Mouse (Mus musculus) intestine, embryonic 15.5 days (tissue): ENCODE data around the gene Lamb3. TPM values are rescaled to one million over a fixed set of nuclear protein-coding genes. Genes with fewer than 3 reads are reported as not detected.
A peak's percentile ranks its signal among the peaks of the same experiment; 100 is the strongest.
"Not testable (repeated sequence)": the region's sequence is repeated elsewhere in the genome, so short reads cannot be mapped to it uniquely, and the experiment has no call there.

ENCODE experiments used
- ATAC-seq: fragments of 200-750 bp; cut with Nextera tagmentation; 2 replicates; pipeline ENCODE4 v1.8.0; 2017; ENCODE audit warnings: moderate TSS enrichment, moderate library complexity
- H3K27ac ChIP-seq: fragments of 300-500 bp; sonication (generic); 2 replicates; pipeline ENCODE4 v1.5.1; 2015; ENCODE audit warnings: mild to moderate bottlenecking, inconsistent platforms
- H3K27me3 ChIP-seq: fragments of 300-500 bp; sonication (generic); replicated peaks from 2 replicates; pipeline ENCODE4 v1.6.1; 2015; ENCODE audit warnings: inconsistent platforms
- H3K36me3 ChIP-seq: fragments of 300-500 bp; sonication (generic); 2 replicates; pipeline ENCODE4 v1.6.1; 2015; ENCODE audit warnings: inconsistent platforms
- H3K4me1 ChIP-seq: fragments of 300-500 bp; sonication (generic); replicated peaks from 2 replicates; pipeline ENCODE4 v1.6.1; 2015; ENCODE audit warnings: inconsistent platforms
- H3K4me2 ChIP-seq: fragments of 300-500 bp; sonication (generic); replicated peaks from 2 replicates; pipeline ENCODE4 v1.6.1; 2015; ENCODE audit warnings: mild to moderate bottlenecking, inconsistent platforms
- H3K4me3 ChIP-seq: fragments of 300-500 bp; sonication (generic); replicated peaks from 2 replicates; pipeline ENCODE4 v1.5.1; 2015; ENCODE audit warnings: inconsistent platforms
- H3K9ac ChIP-seq: fragments of 300-500 bp; sonication (generic); 2 replicates; pipeline ENCODE4 v1.6.1; 2015; ENCODE audit warnings: inconsistent platforms
- H3K9me3 ChIP-seq: fragments of 300-500 bp; sonication (generic); 2 replicates; pipeline ENCODE4 v1.6.1; 2016; ENCODE audit warnings: inconsistent platforms
- WGBS: fragments of 180-500 bp; shearing (Covaris S2); methylation state at CpG from one replicate; pipeline ENCODE4 v1.1.7; 2015; 5-methylcytosine and 5-hydroxymethylcytosine counted together
- polyA plus RNA-seq: library from polyadenylated mRNA; unstranded; fragments of >200 nt; fragmentation: Nextera tagmentation; extraction: Ambion mirVana; gene quantifications from 2 replicates; pipeline ENCODE4 v1.2.1, GENCODE M21; 2015

Gene Lamb3
- polyA plus RNA-seq, 1 experiment from 2014 or later, result 3.9 TPM

- ATAC-seq, result peak; percentile 92
- Histone ChIP-seq H3K27me3 (0 out of 2 replicates have a peak, but pooled peaks cover 2% of the 10 kb centered on the region), H3K4me1 (peaks cover 15% of the 10 kb centered on the region; the same call in 1 of the 2 replicates), H3K9ac (peak within 1 kb of the TSS; percentile 59), H3K4me2 (peak within 1 kb of the TSS; percentile 81), H3K4me3 (peak within 1 kb of the TSS; percentile 43), H3K36me3 (no peaks in the 10 kb centered on the region), H3K27ac (peak within 1 kb of the TSS; percentile 85), H3K9me3 (no peaks in the 10 kb centered on the region)
- 2% methylated on average over 23 of the region's 23 CpGs for WGBS
These were observed 65.6 kb downstream of the Lamb3 start, which contains the start of gene G0s2 for GRCm38 (mm10) chr1:193272916-193273601. TSS of gene G0s2 (minus strand) at chr1:193273217.

- ATAC-seq, result 0 out of 2 replicates have a peak, but pooled peaks have one; percentile 13
- WGBS, result 78% methylated on average over 8 of the region's 8 CpGs
These were observed 67.0 kb downstream of the Lamb3 start for GRCm38 (mm10) chr1:193274407-193275071.

GRCm38 (mm10) chr1:193278414-193279045 lies 71.0 kb downstream of the Lamb3 start:
- Histone ChIP-seq H3K36me3 (no peaks in the 10 kb centered on the region), H3K9me3 (no peaks in the 10 kb centered on the region), H3K4me1 (no peaks in the 10 kb centered on the region), H3K9ac (no peak overlapping the region), H3K27ac (no peak overlapping the region), H3K27me3 (no peaks in the 10 kb centered on the region), H3K4me2 (no peak overlapping the region), H3K4me3 (no peak overlapping the region)
- ATAC-seq, result no peak
- WGBS, result 51% methylated on average over 6 of the region's 6 CpGs

More at GRCm38 (mm10) chr1:193274407-193275071, 67.0 kb downstream of the Lamb3 start:
- Histone ChIP-seq H3K9ac (no peak overlapping the region), H3K27me3 (no peaks in the 10 kb centered on the region), H3K4me2 (no peak overlapping the region), H3K4me3 (no peak overlapping the region), H3K27ac (no peak overlapping the region), H3K9me3 (no peaks in the 10 kb centered on the region), H3K4me1 (peaks cover 15% of the 10 kb centered on the region; the same call in 1 of the 2 replicates), H3K36me3 (no peaks in the 10 kb centered on the region)

- Histone ChIP-seq H3K4me1 (no peaks in the 10 kb centered on the region), H3K27me3 (no peaks in the 10 kb centered on the region), H3K36me3 (no peaks in the 10 kb centered on the region), H3K9ac (no peak overlapping the region), H3K27ac (no peak overlapping the region), H3K4me2 (no peak overlapping the region), H3K9me3 (no peaks in the 10 kb centered on the region), H3K4me3 (no peak overlapping the region)
- ATAC-seq, result no peak
- 73% methylated on average over 4 of the region's 4 CpGs for WGBS
These were observed 72.0 kb downstream of the Lamb3 start for GRCm38 (mm10) chr1:193279492-193279891.

GRCm38 (mm10) chr1:193281344-193281743 lies 73.8 kb downstream of the Lamb3 start:
- H3K27me3 ChIP-seq, result no peaks in the 10 kb centered on the region
- H3K27ac ChIP-seq, result no peak overlapping the region
- H3K36me3 ChIP-seq, result no peaks in the 10 kb centered on the region
- no peak overlapping the region for H3K9ac ChIP-seq
- H3K4me3 ChIP-seq, result no peak overlapping the region
- H3K4me2 ChIP-seq, result no peak overlapping the region
- WGBS, result 86% methylated on average over 2 of the region's 2 CpGs
- H3K4me1 ChIP-seq, result no peaks in the 10 kb centered on the region
- ATAC-seq, result no peak
- no peaks in the 10 kb centered on the region for H3K9me3 ChIP-seq

GRCm38 (mm10) chr1:193284228-193284779 lies 76.8 kb downstream of the Lamb3 start:
- Histone ChIP-seq H3K36me3 (no peaks in the 10 kb centered on the region), H3K4me3 (no peak overlapping the region), H3K4me2 (no peak overlapping the region), H3K9me3 (no peaks in the 10 kb centered on the region), H3K9ac (no peak overlapping the region), H3K4me1 (no peaks in the 10 kb centered on the region), H3K27me3 (no peaks in the 10 kb centered on the region), H3K27ac (no peak overlapping the region)
- WGBS, result 71% methylated on average over 7 of the region's 7 CpGs
- ATAC-seq, result no peak

GRCm38 (mm10) chr1:193285766-193286325 lies 78.3 kb downstream of the Lamb3 start:
- H3K36me3 ChIP-seq, H3K4me1 ChIP-seq, H3K9ac ChIP-seq, H3K4me3 ChIP-seq, H3K27ac ChIP-seq, H3K4me2 ChIP-seq, ATAC-seq, H3K27me3 ChIP-seq, H3K9me3 ChIP-seq: not testable (repeated sequence)
- 82% methylated on average over 3 of the region's 3 CpGs for WGBS

GRCm38 (mm10) chr1:193287578-193287977 lies 80.1 kb downstream of the Lamb3 start:
- Histone ChIP-seq H3K4me2 (no peak overlapping the region), H3K4me3 (no peak overlapping the region), H3K36me3 (no peaks in the 10 kb centered on the region), H3K9me3 (no peaks in the 10 kb centered on the region), H3K27me3 (no peaks in the 10 kb centered on the region), H3K27ac (no peak overlapping the region), H3K9ac (no peak overlapping the region), H3K4me1 (no peaks in the 10 kb centered on the region)
- 67% methylated on average over 2 of the region's 2 CpGs for WGBS
- ATAC-seq, result no peak

- ATAC-seq, result no peak
- H3K4me2 ChIP-seq, result no peak overlapping the region
These were observed 81.6 kb downstream of the Lamb3 start for GRCm38 (mm10) chr1:193289076-193289475.

GRCm38 (mm10) chr1:193289914-193290313 lies 82.4 kb downstream of the Lamb3 start:
- no peaks in the 10 kb centered on the region for H3K4me1 ChIP-seq
- H3K4me2 ChIP-seq, result no peak overlapping the region
- H3K27ac ChIP-seq, result no peak overlapping the region
- H3K9me3 ChIP-seq, result no peaks in the 10 kb centered on the region
- no peaks in the 10 kb centered on the region for H3K36me3 ChIP-seq
- no peak for ATAC-seq
- 91% methylated on average over 5 of the region's 5 CpGs for WGBS
- H3K9ac ChIP-seq, result no peak overlapping the region
- H3K4me3 ChIP-seq, result no peak overlapping the region
- H3K27me3 ChIP-seq, result no peaks in the 10 kb centered on the region

More at GRCm38 (mm10) chr1:193289076-193289475, 81.6 kb downstream of the Lamb3 start:
- no peak overlapping the region for H3K9ac ChIP-seq
- H3K27me3 ChIP-seq, result no peaks in the 10 kb centered on the region
- H3K27ac ChIP-seq, result no peak overlapping the region
- no peaks in the 10 kb centered on the region for H3K4me1 ChIP-seq
- H3K36me3 ChIP-seq, result no peaks in the 10 kb centered on the region
- WGBS, result 87% methylated on average over 3 of the region's 3 CpGs
- no peaks in the 10 kb centered on the region for H3K9me3 ChIP-seq
- H3K4me3 ChIP-seq, result no peak overlapping the region

GRCm38 (mm10) chr1:193290686-193291085 lies 83.2 kb downstream of the Lamb3 start:
- Histone ChIP-seq H3K4me3 (no peak overlapping the region), H3K9me3 (no peaks in the 10 kb centered on the region), H3K36me3 (no peaks in the 10 kb centered on the region), H3K4me2 (no peak overlapping the region), H3K27ac (no peak overlapping the region), H3K27me3 (no peaks in the 10 kb centered on the region), H3K4me1 (no peaks in the 10 kb centered on the region), H3K9ac (no peak overlapping the region)
- no peak for ATAC-seq

GRCm38 (mm10) chr1:193293039-193293438 lies 85.5 kb downstream of the Lamb3 start:
- H3K9ac ChIP-seq, result no peak overlapping the region
- 30% methylated on average over 2 of the region's 2 CpGs for whole genome bisulfite sequencing
- H3K36me3 ChIP-seq, result no peaks in the 10 kb centered on the region
- ATAC-seq, result no peak
- no peaks in the 10 kb centered on the region for H3K27me3 ChIP-seq
- H3K4me2 ChIP-seq, result no peak overlapping the region
- no peak overlapping the region for H3K27ac ChIP-seq
- no peak overlapping the region for H3K4me3 ChIP-seq
- H3K9me3 ChIP-seq, result no peaks in the 10 kb centered on the region
- no peaks in the 10 kb centered on the region for H3K4me1 ChIP-seq
